Mouse (Mus musculus): ENCODE data around the gene Cntn1. TPM values are rescaled to one million over a fixed set of nuclear protein-coding genes. Genes with fewer than 3 reads are reported as not detected.

Gene Cntn1
- total RNA-seq, 2 experiments from 2014 or later = 0.29 to 0.36 TPM

Other genes with a start within 250 kb of the Cntn1 start
- gene Smgc, start 212.9 kb upstream of the Cntn1 start, total RNA-seq (2021) = not detected

All from gastrocnemius, postnatal 25 days (tissue).